Mouse (Mus musculus): ENCODE measurements around the gene Sh3glb2.

The Sh3glb2 gene

DNA sequence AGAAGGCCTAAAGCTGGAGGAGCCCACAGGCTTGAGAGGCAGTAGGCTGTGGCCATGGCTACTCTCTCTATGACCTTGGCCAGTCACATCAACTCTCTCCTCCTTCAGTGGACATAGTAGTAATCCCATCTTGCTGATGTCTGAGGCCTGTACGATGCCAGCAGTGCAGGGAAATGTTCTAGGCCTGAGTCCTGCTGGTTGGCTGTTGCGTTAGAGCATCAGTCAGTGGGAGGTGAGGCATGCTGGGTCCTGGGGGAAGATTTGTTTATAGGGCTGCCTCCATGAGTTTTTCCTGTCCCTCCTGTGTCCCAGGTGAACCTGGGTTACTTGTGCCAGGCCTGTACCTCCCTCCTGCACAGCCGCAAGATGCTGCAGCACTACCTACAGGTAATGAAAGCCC, 17.1 kb downstream of the Sh3glb2 start:
- no peak for DNase-seq (ENCODE audit: low spot score in 2 of 2)

DNA sequence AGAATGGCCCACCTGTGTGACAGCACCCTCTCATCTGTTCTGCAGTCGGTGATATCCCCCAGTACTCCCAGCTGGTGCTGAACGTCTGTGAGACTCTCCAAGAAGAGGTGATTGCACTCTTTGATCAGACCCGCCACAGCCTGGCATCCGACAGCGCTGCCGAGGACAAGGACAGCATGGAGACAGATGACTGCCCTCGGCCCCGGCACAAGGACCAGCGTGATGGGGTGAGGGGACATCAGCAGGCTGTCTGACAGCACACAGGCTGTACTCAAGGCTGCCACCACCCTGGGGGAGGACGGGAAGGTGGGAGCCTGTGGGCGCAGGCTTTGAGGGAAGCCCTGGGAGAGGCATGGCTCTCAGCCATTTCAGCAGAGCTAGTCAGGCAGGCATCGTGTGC, 22.0 kb downstream of the Sh3glb2 start:
- no peak for DNase-seq (ENCODE audit: low spot score in 2 of 2)

DNA sequence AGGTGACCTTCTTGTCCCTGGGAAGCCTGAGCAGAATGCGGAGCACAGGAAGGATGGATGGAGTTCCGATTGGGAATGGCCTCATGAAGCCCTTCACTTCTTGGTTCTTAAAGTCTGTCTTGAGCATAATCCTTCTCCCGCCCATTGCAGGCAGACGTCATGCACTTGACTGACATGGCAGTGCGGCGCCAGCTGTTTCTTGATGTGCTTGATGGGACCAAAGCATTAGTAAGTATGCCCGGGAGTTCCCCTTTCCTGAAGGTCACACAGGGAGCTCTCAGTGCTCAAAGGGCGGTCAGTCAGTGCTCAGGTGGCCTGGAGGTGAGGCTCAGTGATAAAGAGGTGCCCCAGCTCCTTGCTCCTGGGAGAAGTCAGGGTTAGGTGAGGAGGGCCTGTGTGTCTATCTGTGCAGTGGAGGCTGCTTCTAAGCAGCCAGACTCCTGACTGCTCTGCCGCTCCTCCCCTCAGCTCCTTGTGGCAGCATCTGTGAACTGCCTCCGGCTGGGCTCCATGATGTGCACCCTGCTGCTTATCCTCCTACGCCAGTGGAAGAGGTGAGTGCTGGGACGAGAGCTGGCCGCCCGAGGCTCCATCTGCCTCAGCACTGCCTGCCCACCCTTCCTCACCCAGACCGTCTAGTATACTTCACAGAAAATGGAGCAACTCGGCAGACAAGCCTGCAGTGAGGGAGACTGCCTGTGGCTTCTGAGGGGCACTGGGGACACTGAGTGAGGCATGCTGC, 22.8 kb downstream of the Sh3glb2 start:
- DNase-seq (ENCODE audit: low spot score in 2 of 2): no peak

DNA sequence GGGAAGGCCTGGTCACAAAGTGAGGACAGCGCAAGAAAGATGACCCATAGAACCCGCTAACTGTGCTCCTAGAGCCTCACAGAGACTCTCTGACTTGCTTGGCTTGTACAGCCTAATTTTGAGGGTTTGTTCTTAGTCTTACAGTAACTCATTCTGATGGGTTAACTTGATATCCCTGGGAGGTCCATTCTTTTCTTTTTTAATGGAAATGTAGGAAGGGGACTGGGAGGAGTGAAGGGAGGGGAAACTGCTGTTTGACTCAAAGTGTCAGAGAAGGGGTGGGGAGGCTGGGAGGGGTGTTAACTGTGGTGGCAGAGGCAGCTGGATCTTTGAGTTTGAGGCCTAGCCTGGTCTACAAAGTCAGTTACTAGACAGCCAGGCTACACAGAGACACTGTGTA, 23.8 kb downstream of the Sh3glb2 start:
- no peak for DNase-seq (ENCODE audit: low spot score in 2 of 2)

DNA sequence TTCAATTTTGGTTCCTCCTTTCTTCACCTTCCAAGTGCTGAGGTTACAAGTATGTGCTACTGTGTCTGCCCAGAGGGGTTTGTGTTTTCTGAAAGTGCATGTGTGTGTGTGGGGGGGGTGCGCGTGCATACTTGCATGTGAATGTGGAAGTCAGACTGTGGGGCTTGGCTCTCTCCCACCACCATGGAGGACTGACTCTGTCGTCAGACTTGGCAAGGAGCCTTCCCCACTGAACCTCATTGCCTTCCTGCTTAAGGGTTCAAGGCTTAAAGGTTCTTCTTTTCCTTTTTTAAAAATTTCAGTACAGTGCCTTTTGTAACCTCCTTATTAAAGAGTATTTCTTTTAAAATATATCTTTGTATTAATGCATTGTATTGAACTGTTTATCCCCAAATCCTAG, 30.3 kb downstream of the Sh3glb2 start:
- DNase-seq (ENCODE audit: low spot score in 2 of 2): no peak

DNA sequence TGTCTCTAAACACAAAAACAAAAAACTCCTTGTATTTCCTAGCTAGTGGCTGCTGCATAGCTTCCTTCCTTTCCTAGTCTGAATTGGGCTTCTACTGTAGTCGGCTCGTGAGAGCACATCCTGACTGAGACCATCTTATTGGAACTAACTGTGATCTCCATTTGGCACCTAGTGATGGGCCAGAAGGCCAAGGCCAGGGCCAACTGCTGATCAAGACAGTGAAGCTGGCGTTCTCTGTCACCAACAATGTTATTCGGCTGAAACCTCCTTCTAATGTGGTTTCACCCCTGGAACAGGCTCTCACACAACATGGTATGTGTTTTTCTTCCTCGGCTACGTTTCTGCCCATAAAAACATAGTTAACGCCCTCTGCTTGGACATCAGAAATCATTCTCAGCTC, 31.9 kb downstream of the Sh3glb2 start:
- DNase-seq (ENCODE audit: low spot score in 2 of 2): no peak

DNA sequence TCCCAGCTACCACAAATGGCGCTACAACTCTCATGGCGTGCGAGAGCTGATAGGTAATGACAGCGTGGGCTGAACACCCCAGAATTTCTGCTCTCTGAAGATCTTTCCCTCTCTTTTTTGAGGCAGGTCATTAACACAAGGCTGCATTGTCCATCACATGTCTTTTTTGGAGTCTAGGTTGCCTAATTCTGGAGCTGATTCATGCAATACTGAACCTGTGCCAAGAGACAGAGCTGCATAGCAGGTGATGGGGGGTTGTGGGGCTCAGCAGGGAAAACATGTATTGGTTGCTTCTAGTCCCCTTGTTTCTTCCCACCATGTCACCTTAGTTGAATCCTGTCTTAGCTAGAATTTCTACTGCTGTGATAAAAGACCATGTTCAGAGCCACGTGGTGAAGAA, 33.8 kb downstream of the Sh3glb2 start:
- no peak for DNase-seq (ENCODE audit: low spot score in 2 of 2)

DNA sequence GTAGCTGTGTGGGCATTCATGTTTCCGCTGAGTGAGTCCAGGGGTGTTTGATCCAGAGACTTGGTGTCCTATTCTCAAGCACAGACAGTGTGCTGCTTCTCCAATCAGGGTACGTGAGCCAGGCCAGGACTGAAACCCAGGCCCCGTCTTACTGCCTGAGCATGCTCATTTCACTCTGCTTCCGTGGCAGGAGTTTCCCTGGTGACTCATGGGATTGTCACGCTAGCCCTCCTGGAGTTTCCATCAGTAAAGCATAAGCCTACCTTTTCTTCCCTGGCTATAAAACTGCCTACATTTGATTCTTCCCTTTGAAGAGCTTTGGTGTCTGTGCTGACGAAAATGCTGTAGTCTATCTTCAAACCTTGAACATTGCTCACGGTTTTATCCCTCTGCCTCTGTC, 36.0 kb downstream of the Sh3glb2 start:
- no peak for DNase-seq (ENCODE audit: low spot score in 2 of 2)

DNA sequence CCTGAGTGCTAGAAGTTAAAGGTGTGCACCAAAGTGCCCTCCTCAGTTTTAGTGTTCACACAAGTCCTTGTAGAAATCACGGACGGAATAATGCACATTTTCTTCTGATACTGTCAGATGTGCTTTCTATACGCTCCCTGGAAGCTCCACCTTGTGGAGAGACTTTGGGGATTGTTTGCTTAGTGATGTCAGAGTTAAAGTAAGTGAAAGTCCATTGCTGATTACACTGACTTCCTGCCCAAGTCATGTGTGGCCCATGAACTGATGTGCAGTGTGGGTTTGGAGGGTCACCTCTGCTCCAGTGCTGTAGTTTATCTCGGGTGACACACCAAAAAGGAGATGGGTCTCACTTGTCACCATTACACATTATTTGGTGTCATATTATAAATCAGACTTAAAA, 39.9 kb downstream of the Sh3glb2 start:
- DNase-seq (ENCODE audit: low spot score in 2 of 2): no peak

DNA sequence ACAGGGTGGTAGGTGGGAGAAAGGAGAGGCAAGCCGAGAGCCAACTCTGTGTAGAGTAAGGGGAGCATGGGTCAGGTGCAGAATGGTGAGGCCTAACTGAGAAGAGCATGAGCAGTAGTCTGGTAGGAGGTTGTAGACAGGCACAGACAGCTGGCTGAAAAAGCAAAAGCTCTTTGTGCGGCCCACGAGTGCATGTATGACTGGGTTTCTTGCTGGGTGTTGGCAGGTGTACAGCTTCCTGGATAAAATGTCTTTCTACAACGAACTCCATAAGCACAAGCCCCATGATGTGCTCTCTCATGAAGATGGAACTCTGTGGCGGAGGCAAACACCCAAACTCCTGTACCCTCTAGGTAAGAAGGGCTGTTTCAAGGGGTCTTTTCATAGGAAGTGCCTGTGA, 42.2 kb downstream of the Sh3glb2 start:
- no peak for DNase-seq (ENCODE audit: low spot score in 2 of 2)

DNA sequence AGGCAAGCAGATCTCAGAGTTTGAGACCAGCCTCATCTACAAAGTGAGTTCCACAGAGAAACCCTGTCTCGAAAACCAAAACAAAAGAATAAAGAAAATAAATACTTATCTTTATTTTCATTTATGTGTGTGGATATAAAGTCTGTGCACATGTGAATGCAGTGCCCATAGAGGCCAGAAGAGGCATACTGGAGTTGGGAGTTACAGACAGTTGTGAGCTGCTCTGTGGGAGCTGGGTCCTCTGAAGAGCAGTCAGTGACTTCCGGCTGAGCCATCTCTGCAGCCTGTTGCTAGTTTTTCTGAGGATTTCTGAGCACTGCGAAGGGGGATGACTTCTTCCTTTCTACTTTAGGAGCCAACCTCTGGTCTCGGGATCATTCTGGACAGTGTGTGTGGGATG, 43.0 kb downstream of the Sh3glb2 start:
- DNase-seq (ENCODE audit: low spot score in 2 of 2): no peak

DNA sequence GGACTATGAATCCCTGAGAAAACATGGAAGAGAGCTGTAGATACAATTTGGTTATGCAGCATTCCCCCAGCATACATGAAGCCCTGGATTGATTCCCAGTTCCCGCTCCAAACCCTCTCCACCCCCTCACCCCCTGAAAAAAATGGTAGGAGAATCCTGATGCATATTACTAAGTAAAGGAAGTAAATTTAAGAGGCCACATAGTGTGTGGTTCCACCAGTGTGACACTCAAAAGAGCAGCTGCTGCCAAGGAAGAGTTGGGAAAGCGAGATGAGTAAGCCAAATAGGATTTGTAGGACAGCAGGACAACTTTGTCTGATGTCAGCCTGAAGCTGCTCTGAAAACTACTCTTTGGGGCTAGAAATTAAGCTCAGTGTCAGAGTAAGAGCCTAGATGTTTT, 47.7 kb downstream of the Sh3glb2 start:
- DNase-seq (ENCODE audit: low spot score in 2 of 2): no peak

DNA sequence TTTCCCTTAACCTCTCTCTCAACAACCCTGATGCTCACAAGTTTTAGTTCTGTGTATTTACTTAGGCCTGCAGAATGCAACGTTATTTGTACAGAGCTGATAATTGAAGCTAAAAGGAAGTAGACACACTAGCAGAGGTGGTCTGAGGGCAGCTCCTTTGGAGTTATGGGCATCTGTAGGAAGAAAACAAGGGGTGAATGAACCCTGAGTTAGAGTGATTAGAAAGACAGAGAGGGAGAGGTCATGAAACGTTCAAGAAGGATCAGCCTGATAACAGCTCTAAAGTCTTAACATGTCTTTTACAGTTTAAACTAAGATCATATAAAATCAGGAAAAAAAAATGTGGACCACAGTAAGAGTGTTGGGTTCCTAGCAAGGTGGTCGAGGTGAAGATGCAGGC, 49.8 kb downstream of the Sh3glb2 start:
- no peak for DNase-seq (ENCODE audit: low spot score in 2 of 2)

DNA sequence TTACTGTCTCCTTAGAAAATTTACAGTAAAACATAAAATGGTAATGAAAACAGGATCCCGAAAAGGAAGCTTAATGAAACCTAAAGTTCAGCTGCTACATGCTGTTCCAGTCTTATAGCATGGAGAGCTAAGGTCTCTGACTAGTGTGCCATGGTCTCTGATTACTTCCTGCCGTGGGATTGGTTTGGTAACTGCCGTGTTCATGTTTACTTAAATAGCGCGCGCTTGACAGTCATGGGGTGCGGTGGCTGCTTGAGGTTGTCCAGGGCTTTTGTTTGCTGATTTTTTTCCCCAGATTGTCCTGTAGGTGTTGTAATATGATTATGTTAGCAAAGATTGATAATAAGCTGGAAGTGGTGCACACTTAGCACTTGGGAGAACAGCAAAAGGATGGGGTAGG, 53.0 kb downstream of the Sh3glb2 start:
- DNase-seq (ENCODE audit: low spot score in 2 of 2): no peak

DNA sequence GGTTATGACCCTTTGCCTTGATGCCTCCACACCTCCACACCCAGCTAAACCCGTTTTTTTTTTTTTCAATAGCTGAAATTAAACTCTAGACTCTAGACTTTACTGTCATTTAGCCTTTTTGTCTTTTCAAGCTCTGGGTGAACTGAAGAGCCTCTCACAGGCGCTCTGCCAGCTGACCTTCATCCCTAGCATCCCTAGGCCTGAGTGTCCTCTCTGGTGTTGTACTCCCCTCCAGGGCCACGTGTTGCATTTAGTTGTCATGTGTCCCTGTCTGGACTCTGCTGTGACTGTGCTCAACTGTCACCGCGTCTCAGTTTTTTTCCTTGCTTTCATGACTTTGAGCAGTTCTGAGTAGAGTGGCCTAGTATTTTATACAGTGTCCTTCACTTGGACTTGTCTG, 59.2 kb downstream of the Sh3glb2 start:
- no peak for DNase-seq (ENCODE audit: low spot score in 2 of 2)

DNA sequence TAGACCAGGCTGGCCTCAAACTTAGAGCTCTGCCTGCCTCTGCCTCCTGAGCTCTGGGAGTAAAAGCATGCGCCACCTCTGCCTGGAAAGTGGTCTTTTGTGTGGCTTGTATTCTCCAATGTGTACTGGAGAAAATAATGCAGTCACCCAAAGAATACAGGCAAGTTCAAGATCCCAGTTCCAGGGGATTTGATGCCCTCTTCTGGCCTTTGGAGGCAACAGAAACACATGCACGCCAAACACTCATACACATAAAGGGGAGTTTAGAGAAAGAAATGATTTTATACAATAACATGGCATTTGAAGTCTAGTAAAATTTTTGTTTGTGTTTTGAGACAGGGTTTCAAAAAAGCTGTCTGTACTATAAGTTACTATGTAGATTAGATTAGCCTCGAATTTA, 59.6 kb downstream of the Sh3glb2 start:
- no peak for DNase-seq (ENCODE audit: low spot score in 2 of 2)
